Mouse (Mus musculus): ENCODE measurements around the gene Jarid2.

Jarid2 gene

DNA sequence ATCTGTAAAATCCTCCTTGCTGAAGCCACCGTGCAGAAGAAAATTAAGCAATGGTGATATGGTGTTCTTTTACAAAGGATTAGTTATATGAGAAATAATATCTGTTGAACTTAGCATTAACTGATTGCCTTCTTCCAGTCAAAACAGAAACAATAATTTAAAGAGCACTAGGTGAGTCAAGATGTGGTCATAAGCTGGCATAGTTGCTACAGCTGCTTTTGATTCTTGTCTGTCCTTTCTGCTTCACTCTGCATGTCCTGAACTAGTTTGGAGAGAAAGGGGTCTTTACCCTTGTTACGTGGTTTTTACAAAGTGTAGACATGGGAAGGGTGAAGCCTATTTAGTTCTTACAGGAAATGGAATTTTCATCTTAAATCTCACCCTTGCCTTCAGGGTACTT is 51.9 kb downstream of the Jarid2 start:
- DNase-seq (ENCODE audit: low spot score in 2 of 2), result no peak

DNA sequence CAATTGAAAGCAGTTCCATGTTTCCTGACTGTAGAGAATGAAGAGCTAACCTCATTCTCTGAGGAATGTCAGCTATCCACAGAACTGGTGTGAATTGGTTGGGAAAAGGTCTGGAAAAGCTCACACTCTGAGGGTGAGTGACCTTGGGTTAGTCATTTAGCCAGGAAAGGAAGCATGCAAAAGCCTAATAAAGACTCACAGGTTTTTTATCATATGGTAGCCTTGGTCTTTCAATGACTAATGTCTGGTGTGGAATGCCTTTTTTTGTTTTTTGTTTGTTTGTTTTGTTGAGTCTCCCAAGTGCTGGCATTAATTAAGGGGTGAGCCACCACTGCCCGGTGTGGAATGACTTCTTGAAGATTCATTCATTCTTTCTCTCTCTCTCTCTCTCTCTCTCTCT is 55.3 kb downstream of the Jarid2 start:
- DNase-seq (ENCODE audit: low spot score in 2 of 2), result no peak

DNA sequence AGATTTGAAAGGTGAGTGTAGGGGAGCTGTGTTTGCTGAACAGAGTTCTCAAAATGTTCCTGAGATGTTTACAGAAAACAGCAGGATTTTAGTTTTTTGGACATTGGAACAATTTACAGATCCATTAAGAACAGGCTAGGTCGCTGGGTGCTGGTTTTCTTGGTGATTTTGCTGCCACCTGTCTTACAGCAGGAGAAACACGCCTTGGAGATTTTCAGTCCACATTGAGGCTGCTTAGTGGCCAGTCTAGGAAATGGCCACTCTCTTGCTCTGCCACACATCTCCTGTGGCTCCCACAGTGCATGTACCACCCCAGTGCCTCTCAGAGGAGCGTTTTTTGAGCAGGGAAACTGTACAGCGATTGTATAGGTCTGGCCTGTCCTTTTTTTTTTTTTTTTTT is 57.0 kb downstream of the Jarid2 start:
- peak in 1 of 2 experiments; percentile 25 for DNase-seq (ENCODE audit: low spot score in 2 of 2)

DNA sequence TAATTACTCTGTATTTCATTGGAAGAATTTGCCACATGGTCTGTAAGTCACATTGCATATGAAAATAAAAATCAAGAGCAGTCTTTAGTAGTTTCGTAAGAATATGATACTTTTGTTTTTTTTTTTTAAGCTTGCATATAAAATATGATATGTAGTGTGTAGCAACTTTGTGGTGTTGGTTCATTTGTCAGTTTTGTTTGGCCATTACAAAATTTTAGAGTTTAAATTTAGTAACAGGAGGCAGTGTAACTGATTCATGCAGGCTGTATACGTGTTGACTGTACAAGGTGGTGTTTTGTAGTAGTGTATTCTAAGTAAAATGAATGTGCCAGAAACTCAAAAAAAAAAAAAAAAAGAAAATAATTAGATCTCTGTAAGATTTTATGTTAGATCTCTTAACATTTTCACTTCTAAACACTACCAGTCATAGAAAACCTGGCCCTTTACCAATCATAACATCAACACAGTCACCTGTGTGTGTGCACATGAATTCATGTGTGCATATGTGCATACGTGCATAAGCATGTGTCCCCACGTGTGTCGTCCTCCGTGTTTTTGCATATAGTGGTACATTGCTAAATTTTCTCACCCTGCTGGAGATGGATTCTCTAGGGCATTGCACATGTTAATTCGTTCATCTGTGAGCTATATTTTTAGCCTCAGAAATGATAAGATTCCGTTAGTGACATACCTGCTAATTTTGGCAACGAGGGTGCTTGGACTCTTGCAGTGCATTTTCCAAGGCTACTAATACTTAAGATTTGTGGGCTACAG is 59.3 kb downstream of the Jarid2 start:
- DNase-seq (ENCODE audit: low spot score in 2 of 2), result no peak

DNA sequence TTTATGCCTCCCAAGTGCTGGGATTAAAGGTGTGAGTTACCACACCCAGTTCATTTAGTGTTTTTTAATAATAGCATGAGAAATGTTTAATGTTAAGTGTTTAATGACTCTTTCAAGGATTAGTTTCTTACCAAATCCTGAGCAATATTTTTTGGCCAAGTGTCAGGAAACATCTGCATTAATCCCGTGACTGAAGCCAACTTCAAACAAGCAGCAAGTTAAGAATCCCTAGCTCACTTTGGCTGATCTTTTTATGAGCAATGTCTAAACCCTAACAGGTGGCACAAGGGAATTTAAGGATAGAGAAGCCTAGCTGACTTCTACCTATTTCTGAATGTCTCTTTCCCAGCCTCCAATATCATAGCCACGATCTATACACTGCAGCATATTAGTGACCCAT is 60.7 kb downstream of the Jarid2 start:
- no peak for DNase-seq (ENCODE audit: low spot score in 2 of 2)

DNA sequence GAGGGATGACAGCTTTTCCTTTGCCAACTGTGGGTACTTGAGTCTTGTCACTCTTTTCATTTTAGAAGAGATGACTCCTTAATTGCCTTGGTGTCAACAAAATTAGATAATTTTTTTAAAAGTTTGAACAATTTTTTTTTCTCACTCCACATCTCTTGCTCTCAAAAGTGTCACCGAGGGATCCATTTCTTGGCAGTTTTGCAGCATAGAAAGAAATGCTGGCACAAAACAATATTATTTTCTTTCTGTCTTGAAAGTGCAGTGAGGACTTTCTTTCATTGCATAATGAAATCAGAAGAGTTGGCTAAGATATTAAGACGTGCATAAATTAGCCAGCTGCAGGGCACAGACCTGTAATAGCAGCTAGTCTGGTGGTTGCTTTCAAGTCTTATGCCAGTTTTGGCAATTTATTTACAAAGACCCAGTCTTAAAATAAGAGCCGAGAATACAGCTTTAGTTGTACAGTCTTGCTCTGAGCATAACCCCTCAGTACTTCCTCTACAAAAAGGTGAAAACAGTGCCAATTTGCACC is 63.2 kb downstream of the Jarid2 start:
- no peak for DNase-seq (ENCODE audit: low spot score in 2 of 2)

DNA sequence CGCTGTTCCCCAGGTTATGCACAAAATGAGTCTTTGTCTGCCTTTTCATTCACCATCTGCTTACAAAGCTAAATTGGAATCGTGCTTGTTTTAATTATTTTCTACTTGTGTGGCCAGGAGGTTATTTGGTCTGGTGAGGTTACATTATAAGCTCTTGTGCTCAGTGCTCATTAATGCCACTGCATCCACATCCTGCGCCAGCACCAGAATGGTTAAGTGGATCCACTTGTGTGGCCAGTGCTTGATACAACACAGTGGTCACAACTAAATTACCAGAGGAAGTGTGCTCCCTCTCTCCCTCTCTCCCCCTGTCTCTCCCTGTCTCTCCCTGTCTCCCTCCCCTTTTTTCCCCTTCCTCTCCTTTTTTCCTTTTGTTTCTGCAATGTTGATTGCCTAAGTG is 66.6 kb downstream of the Jarid2 start:
- no peak for DNase-seq (ENCODE audit: low spot score in 2 of 2)

DNA sequence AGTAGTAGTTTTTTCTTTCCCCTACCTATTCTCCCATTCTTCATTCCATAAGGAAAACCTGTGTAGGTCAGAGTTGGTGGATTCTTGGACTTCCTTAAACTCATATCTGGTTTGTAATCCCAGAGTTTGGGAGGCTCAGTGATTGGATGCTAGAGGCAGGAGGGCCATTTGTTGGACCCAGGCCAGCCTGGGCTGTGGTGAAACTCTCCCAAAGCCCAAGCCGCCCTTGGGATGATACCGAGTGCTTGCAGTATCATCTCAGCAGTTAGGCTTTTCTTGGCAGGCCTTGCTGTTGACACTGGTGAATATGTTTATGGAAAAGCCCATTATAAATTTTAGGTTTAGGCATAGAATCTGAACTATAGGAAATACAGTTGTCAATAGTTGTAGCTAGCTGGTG is 67.5 kb downstream of the Jarid2 start:
- no peak for DNase-seq (ENCODE audit: low spot score in 2 of 2)

DNA sequence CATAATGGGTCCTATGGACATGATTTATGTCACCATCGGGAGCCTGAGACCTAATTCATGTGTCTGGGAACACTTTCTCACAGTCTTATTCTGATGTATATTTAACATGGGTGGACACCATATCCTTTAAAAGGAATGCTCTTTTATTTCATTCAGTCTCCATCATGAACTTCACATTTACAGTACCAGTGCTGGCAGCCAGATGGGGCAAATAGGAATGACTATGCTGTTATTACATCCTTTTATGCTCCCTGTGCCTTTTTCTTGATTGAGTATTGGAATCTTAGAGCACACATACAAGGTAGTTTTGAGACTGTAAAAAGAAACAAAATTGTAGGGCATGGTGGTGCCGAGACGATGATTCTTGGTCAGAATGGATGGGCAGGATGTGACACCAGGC is 69.0 kb downstream of the Jarid2 start:
- no peak for DNase-seq (ENCODE audit: low spot score in 2 of 2)

DNA sequence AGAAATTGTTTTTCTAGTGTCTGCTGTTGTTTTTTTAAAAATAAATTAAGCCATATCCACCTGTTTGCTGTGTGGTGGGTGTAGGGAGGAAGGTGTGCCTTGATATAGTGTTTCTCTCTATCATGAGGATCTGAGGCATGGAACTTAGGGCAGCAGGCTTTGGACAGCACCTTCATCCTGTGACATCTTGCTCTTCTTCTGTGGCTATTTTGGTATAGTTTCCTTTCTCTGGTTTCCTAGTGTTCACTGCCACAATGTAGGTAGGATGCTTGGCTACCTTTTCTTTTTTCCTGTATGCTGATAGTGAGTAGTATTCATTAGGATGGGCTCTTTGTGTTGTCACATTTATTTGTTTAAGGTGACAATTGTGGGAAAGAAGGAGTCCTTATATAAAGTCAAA is 69.9 kb downstream of the Jarid2 start:
- no peak for DNase-seq (ENCODE audit: low spot score in 2 of 2)

DNA sequence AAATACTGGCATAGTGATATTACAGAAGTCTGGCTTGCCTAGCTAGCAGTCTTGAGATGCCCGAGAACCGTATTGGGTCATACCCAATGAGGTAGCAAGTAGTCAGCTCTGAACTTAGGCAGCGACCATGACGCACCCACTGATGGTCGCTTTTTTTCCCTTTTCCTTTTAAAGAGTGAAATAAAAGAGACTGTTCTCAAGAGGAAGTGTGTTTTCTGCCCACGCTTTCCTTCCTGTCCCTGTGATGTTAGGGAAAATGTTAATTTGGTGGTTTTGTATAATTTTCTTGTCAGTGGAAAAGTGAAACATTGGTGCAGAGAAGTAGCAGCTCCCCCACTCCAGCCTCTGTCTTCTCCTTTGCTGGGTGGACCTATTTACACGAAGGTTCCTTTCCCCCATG is 70.8 kb downstream of the Jarid2 start:
- DNase-seq (ENCODE audit: low spot score in 2 of 2), result no peak

DNA sequence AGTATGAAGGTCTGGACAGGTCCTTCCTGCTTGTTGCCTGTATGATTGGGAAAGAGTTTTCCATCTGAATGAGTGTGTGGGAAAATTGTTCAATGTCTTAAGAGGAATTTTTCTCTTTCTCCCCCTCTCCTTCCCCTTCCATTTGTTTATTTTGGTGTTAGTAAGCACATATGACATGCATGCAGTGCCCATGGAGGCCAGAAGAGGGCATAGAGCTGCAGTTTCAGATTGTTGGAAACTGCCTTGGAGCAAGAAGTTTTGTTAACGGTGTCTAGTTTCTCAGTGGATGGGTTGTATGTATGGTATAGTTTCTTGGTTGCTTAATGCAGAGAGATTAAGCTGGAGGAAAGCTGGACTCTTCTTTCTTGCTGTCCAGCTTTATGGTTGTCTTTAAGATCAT is 75.6 kb downstream of the Jarid2 start:
- DNase-seq (ENCODE audit: low spot score in 2 of 2), result peak; percentile 22 to 43

DNA sequence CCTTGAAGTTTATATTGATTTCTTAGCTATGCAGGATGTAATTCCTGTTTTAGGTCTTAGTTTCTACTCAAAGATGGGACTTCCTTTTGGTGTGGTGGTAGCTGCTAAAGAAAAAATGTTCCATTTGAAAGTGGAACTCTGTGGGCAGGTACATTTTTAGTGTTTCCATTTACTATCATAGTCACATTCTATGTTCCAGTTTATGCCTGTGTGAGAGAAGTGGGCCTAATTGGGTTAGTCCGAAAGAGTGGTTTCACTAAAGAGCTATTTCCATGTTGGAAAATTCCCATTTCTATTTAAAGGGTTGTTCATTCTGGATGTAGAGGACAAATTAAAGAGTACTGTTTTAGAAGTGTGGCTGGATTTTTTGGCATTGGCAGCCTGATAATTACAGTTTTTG is 79.0 kb downstream of the Jarid2 start:
- no peak for DNase-seq (ENCODE audit: low spot score in 2 of 2)

DNA sequence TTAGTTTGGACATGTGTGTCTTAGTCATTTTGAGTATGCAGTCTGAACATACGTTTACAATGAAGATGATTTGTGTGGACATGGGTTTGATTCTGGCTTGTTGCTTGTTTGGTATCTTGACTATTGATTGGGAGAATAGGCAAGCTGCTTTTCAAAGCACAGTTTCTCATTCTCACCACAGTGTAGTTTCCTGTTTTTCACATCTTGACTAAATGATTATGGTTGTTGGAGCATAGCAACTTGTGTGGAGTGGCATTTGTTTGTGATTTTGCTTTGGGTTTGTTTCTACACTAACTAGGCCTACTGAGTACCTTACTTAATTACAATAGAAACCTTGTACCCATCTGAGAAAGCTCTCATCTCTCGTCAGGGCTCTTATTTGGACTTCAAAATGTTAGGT is 81.7 kb downstream of the Jarid2 start:
- no peak for DNase-seq (ENCODE audit: low spot score in 2 of 2)

DNA sequence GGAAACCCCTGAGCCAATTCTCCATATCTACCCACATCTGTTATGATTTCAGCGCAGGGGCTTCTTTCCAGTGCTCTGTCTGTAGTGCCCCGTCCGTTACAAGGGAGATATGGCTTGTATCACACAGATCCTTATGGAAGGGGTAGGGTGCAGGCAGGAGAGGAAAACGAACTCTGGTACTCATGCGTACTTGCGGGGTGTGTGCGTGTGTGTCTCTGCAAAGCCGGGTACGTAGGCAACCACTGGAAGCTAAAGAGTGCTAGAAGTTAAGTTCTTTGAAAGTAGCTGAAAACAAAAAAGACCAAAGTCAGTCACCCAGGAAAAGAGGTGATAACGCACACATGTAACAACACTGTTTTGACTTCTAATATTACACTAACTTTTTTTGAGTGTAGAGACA is 82.3 kb downstream of the Jarid2 start:
- no peak for DNase-seq (ENCODE audit: low spot score in 2 of 2)

DNA sequence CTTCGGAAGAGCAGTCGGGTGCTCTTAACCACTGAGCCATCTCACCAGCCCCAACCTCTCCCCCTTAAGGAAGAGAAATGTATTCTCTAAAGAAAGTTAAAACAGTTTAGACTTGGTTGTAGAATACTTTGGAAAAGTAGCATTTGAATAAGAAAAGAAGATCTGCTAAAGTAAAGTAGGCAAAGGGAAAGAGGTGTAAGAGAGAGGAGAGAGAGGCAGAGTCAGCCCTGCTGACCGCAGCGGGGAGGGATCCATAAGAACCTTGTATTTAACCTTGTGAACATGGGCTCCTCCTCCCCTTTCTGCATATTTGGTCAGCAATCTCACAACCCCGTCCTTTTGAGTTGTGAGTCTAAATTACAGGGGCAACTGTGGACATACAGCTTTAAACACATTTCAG is 83.1 kb downstream of the Jarid2 start:
- DNase-seq (ENCODE audit: low spot score in 2 of 2), result no peak

DNA sequence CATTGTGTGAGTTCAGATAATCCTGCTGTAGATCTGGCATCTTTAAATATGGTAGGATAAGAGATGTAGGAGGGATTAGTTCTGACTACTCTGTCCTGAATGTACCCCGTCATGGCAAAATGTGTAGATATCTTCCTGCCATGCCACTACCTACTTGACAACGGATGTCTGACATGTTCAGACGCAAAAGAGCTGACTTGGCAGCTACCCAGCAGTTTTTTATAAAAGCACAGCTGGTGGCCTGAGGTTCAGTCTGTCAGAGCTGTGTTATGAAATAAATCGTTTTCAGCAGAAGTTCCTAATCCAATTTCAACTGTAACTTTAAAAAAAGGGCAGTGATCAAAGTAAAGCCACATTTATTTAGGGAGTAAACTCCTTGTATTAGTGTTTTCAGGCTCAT is 90.1 kb downstream of the Jarid2 start:
- no peak for DNase-seq (ENCODE audit: low spot score in 2 of 2)

DNA sequence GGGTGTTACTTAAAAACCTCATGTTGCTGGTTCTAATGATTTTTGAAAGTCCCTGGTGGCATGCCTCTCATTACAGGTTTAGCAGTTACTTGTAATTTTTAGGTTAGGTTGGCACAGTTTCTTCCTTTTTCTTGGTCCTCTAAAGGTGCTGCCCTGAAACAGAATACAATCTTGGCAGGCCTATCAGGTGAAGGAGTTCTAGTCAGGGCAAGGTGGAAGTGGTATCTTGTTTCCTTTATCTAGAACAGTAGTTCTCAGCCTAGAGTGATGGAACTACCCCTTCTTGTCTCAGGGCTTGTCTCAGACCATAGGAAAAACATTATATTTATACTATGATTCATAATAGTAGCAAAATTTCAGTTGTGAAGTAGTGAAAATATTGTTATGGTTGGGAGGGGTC is 93.3 kb downstream of the Jarid2 start:
- DNase-seq (ENCODE audit: low spot score in 2 of 2), result no peak

DNA sequence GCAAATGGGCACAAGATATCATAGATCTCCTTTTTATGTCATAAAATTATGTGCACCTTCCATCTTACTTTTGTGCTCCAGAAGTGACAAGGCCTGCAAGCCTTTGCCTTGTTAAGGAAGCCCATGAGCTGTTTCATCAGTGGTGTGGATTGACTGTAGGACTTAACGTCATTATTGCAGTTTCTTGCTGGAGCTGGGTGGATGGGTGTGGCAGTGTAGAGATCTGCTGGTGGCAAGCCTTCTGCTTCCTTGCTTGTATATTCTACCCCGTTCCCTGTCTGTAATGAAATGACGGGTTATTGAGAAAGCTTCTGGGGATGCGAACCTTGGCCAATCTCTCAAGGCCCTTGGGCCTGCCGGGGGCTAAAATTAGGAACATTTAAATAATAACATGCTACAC is 99.6 kb downstream of the Jarid2 start:
- DNase-seq (ENCODE audit: low spot score in 2 of 2), result no peak

DNA sequence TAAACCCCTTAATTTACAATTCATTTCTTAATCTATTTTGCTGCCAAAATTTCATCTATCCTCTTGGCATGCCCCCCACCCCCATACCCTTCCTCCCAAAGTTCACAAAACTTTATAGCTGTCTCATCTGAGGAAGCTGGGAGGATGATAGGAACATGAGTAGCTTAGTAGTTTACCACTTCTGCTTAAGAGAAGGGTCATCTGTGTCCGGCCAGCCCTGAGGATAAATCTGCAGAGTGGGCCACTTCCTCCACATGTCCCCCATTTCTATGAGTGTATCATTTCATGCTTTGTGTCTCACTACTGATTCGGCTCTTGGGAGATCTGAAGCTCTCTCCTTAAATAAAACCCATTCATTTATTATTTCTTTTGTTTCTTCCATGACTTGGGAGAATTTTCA is 102.8 kb downstream of the Jarid2 start:
- DNase-seq (ENCODE audit: low spot score in 2 of 2), result no peak

DNA sequence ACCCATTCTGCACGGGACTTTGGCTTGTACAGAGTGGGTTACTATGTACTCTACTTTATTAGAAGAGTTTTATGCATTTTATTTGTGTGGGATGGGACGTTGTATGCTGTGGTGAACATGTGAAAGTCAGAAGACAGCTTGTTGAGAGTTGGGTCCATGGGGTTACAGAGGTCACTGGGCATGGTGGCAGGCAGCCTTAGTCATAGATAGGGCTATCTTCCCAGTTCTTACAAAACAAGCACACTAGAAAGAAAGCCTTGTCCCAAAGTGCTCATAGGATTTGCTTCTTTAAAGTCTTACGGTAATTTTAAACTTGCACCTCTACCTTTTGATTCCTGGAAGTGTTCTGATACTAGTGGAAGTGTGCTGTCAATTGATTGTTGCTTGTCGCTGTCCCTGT is 103.6 kb downstream of the Jarid2 start:
- no peak for DNase-seq (ENCODE audit: low spot score in 2 of 2)

DNA sequence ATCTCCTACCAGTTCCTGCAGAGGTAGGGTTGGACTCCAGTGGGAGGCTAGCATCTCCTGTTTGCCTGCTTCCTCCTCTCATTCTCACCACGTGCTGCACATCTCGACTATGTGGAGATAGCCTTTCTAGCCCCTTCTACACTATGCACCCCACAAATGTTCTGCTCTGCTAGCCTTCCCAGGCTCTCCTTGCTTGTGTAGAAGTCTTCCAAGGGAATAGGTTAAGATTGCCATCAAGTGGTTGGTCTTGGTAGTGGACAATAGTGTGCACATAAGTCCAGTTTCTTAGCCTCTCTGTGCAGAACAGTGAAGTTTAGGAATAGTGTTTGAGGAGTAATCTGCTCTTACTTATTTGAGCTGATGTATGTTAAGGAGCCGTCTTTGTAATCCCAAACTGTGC is 104.1 kb downstream of the Jarid2 start:
- peak in 1 of 2 experiments; percentile 27 for DNase-seq (ENCODE audit: low spot score in 2 of 2)

DNA sequence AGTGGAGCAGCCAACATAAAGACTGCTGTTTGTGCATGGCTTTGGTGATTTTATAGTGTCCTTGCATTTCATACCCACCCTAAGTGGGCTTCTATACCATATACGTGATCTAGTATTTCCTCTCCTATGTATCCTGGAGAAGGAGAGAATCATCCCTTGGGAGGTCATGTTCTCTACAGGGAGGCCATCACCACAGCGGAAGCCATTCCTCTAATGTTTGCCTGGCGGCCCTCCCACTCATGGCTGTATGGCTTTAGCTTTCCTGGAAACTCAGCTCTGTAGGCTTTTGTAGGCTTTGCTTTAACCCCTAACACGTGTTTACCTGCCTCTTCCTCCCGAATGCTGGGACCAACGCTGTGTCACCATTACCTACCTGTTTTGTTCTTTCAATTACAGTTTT is 108.2 kb downstream of the Jarid2 start:
- no peak for DNase-seq (ENCODE audit: low spot score in 2 of 2)

All from frontal cortex, postnatal 10 days (tissue).